Mouse (Mus musculus) embryonic stem cell, embryonic (primary cell): Measurements from ENCODE around the gene Ptpro.

Experiments used
- CTCF ChIA-PET, 4 experiments: fragments of 300-600 bp in 2 of 4; fragments of 350-600 bp in 2 of 4; sonication (Branson Sonifier 250); formaldehyde crosslinking; loops; one replicate each; lab custom pipeline; 2022; ENCODE audit warnings: inconsistent platforms in 2 of 4; lab: Charles Lee
- POLR2A ChIA-PET, 4 experiments: fragments of 300-600 bp in 2 of 4; fragments of 350-600 bp in 2 of 4; sonication (Branson Sonifier 250); formaldehyde crosslinking; loops; one replicate each; lab custom pipeline; 2022; ENCODE audit warnings: antibody characterized with exemption in 4 of 4, inconsistent platforms in 1 of 4; lab: Charles Lee

Ptpro gene

DNA sequence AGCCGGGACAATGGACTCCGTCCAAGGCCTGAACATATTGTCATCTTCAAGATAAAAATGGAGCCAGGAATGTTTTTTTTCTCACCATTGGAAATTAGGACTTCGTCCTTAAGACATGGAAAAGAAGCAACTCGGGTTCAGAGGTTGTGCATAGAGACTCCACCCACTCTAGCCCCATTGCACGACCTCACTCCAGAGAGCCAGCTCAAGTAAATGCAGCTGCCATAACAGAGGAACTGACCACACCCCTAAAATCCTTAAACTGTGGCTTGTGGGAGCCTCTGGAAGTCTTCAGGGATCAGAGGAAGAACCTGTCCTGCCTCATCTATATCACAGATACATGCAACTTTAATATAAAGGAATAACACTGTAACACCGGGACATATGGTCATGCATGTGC is 246.7 kb downstream of the Ptpro start:
- ChIA-PET CTCF (interaction anchor here in 1 of 4 experiments (1.1 kb wide), 1 partner anchor 43 kb away, joined by 3 read pairs; no protein-coding TSS in a partner anchor), POLR2A (no interaction called here)

- CTCF ChIA-PET, result interaction anchor here in 1 of 4 experiments (0.6 to 1.0 kb wide), 2 partner anchors 85 to 1205 kb away, joined by 3 read pairs; no protein-coding TSS in a partner anchor
Measured at GRCm38 (mm10) chr6:137503009-137503408, 250.9 kb downstream of the Ptpro start.

DNA sequence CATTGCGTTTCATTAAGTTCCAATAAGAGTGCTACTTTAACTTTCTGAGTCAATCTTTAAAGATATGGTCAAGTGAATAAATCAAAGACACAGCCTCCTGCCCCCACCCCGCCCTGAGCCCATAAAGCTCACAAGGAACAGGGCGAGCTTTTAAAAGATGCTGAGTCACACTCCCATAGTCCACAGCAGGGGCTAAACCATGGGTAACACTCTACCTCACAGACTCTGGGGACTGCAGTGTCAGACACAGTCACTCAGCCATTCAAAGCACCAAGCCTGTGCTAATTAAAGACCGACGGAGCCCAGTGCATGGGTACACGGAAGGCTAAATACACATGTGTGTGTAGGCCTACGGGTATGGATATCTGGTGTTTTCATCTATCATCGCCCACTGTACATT is 251.3 kb downstream of the Ptpro start:
- ChIA-PET CTCF (interaction anchor here in 2 of 4 experiments (0.6 to 1.3 kb wide), 5 partner anchors 16 to 1205 kb away, joined by 3 to 4 read pairs (median 3); no protein-coding TSS in a partner anchor), POLR2A (interaction anchor here in 3 of 4 experiments (0.5 to 2.9 kb wide), 15 partner anchors 12 to 265 kb away, joined by 3 to 28 read pairs (median 4); no protein-coding TSS in a partner anchor)

More at GRCm38 (mm10) chr6:137503009-137503408, 250.9 kb downstream of the Ptpro start:
- POLR2A ChIA-PET, result interaction anchor here in 3 of 4 experiments (0.5 to 2.9 kb wide), 12 partner anchors 11 to 266 kb away, joined by 3 to 28 read pairs (median 4); no protein-coding TSS in a partner anchor

- CTCF ChIA-PET, result interaction anchor here in 3 of 4 experiments (0.5 to 1.3 kb wide), 5 partner anchors 16 to 100 kb away, joined by 3 to 4 read pairs (median 3); no protein-coding TSS in a partner anchor
- POLR2A ChIA-PET, result interaction anchor here in 2 of 4 experiments (0.6 to 2.9 kb wide), 13 partner anchors 12 to 213 kb away, joined by 3 to 28 read pairs (median 4); no protein-coding TSS in a partner anchor
Measured at GRCm38 (mm10) chr6:137504052-137504451, 251.9 kb downstream of the Ptpro start.

DNA sequence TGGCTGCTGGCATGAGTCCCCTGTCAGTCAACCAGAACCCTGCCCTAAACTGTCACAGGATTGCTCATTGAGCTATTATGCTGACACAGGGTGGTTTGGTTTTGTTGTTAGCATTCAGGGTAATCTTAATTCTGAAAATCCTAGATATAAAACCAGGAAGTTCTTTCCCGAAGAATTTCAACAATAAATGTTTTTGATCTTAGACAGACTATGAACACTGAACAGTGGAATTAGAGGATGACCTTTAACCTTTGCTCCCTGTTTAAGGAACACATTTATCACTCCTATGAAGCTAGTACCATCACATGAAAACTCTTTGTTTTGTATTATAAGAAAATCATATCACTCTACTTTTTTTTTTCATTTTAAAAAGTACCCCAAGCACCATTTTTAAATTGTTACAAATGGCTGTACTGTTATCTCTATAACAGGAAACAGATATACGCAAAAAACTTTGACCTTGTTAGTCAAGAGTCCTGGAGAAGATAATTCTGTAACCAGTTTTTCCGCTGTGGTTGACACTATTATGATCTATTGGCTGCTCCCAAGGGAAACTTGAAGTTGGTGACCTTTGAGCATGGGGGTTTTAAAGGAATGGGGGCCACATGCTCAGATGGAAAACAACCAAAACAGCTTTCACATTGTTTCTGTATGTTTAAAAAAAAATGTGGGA is 253.6 kb downstream of the Ptpro start:
- ChIA-PET CTCF (no interaction called here), POLR2A (interaction anchor here in 1 of 4 experiments (1.3 to 2.5 kb wide), 2 partner anchors 21 to 25 kb away, joined by 3 to 11 read pairs; no protein-coding TSS in a partner anchor)

DNA sequence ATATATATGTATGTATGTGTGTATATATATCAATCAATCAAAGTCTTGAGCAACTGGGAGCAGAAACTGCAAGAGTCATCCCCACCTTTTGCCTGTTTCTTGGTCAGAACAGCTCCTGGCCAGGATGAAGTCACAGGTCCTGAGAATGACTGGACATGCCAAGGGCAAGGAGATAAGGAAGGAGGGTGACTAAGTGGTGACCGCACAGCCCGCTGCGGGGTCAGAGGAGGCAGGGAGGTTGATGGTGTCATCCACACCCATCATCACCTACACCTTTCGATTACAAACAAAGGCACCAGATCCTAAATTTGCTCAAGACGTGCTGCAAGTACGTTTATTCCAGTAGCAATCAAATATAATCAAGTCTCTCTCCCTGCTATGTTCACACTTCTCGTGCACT is 254.4 kb downstream of the Ptpro start:
- CTCF ChIA-PET, result no interaction called here
- POLR2A ChIA-PET, result no interaction called here

DNA sequence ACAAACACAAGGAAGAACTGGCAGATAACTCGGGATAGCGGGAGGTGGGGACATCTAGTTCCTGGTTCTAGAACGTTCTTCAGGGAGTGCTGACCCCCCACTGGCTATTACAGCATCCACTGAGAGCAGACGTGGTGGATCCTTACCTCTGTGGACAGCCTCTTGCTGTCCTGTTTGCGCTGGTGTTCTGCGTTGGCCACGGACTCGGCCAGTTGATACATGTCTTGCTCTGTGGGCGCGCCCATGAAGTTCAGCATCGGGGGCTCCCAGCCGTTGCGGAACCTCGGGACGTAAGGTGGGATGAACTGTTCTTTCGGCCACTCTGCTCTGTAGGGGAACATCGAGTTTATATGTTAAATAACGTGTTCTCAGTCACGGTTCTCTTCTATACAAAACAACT is 256.8 kb downstream of the Ptpro start:
- ChIA-PET CTCF (no interaction called here), POLR2A (no interaction called here)

GRCm38 (mm10) chr6:137509341-137510045 is 257.4 kb downstream of the Ptpro start:
- POLR2A ChIA-PET, result no interaction called here

DNA sequence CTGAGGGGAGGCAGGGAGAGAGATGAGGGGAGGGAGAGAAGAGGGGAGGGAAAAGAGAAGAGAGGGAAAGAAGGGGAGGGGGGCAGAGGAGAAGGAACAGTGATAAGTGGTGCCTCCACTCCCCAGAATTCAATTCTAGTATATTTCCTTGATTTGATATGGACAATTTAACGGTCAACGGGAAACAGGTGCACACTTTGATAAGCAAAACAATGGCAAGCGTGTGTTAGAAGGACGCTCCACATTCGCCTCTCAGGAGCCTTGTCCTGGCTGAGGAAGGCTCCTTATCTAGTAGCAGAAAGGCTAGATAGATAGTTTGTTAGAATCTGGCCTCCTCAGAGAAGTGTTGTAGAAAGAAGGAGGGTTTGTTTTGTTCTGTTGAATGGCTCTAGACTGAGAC is 260.6 kb downstream of the Ptpro start:
- POLR2A ChIA-PET, result no interaction called here
- CTCF ChIA-PET, result no interaction called here

More at GRCm38 (mm10) chr6:137509341-137510045, 257.4 kb downstream of the Ptpro start:
- CTCF ChIA-PET, result no interaction called here
